Mouse (Mus musculus) midbrain, embryonic 13.5 days (tissue): ENCODE measurements at regions not wholly inside any gene's neighbourhood (a gene's known extent, or its start where the extent isn't known, plus 50 kb on each side); places are given as distances from the start of the nearest gene placed in this dataset.

Experiments
- ATAC-seq: fragments of 200-750 bp; cut with Nextera tagmentation; 2 replicates; pipeline ENCODE4 v1.8.0; 2017; ENCODE audit warnings: mild to moderate bottlenecking, moderate TSS enrichment, moderate library complexity
- H3K27ac ChIP-seq: fragments of 300-500 bp; sonication (generic); 2 replicates; pipeline ENCODE4 v1.5.1; 2015; ENCODE audit warnings: inconsistent platforms, mild to moderate bottlenecking, moderate library complexity
- H3K27me3 ChIP-seq: fragments of 300-500 bp; sonication (generic); 2 replicates; pipeline ENCODE4 v1.6.1; 2015; ENCODE audit warnings: mild to moderate bottlenecking, inconsistent platforms
- H3K36me3 ChIP-seq: fragments of 300-500 bp; sonication (generic); 2 replicates; pipeline ENCODE4 v1.6.1; 2015; ENCODE audit warnings: mild to moderate bottlenecking, inconsistent platforms
- H3K4me1 ChIP-seq: fragments of 300-500 bp; sonication (generic); replicated peaks from 2 replicates; pipeline ENCODE4 v1.6.1; 2015; ENCODE audit warnings: inconsistent platforms
- H3K4me2 ChIP-seq: fragments of 300-500 bp; sonication (generic); replicated peaks from 2 replicates; pipeline ENCODE4 v1.6.1; 2015; ENCODE audit warnings: moderate library complexity, mild to moderate bottlenecking, inconsistent platforms
- H3K4me3 ChIP-seq: fragments of 300-500 bp; sonication (generic); replicated peaks from 2 replicates; pipeline ENCODE4 v1.5.1; 2015; ENCODE audit warnings: mild to moderate bottlenecking, inconsistent platforms
- H3K9ac ChIP-seq: fragments of 300-500 bp; sonication (generic); replicated peaks from 2 replicates; pipeline ENCODE4 v1.6.1; 2015; ENCODE audit warnings: mild to moderate bottlenecking, inconsistent platforms
- H3K9me3 ChIP-seq: fragments of 300-500 bp; sonication (generic); 2 replicates; pipeline ENCODE4 v1.6.1; 2016; ENCODE audit warnings: mild to moderate bottlenecking, inconsistent platforms
- WGBS: fragments of 180-500 bp; shearing (Covaris S2); methylation state at CpG from one replicate; pipeline ENCODE4 v1.1.7; 2015; 5-methylcytosine and 5-hydroxymethylcytosine counted together

GRCm38 (mm10) chr11:38346442-38346841 is 1110.7 kb upstream of the Tenm2 start:
- no peak overlapping the region for H3K27ac ChIP-seq
- no peak for ATAC-seq
- 53% methylated on average over 6 of the region's 6 CpGs for WGBS

DNA sequence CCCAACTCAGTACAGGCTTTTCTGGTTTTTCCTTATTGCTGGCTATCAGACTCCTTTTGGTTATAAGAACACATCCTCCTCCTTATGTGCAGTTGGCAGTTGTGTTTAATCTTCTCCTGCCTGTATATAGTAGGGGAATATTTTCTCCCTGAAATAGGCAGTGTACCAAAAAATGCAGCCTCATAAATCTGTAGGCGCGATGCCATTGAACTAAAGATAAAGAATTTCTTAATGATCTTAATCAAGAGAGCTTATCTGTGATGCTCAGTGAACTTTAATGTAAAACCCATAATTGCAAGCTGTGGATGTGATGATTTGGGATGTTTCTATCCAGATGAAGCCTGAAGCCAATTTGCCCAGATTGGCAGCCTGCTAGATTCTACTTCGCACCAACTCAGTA is 1099.6 kb upstream of the Tenm2 start:
- Histone ChIP-seq H3K4me2 (no peak overlapping the region), H3K27ac (no peak overlapping the region), H3K9ac (no peak overlapping the region), H3K27me3 (no peaks in the 10 kb centered on the region), H3K4me1 (no peaks in the 10 kb centered on the region), H3K9me3 (no peaks in the 10 kb centered on the region), H3K36me3 (no peaks in the 10 kb centered on the region), H3K4me3 (no peak overlapping the region)
- WGBS = 90% methylated on average over 3 of the region's 3 CpGs
- no peak for ATAC-seq

More at GRCm38 (mm10) chr11:38346442-38346841, 1110.7 kb upstream of the Tenm2 start:
- Histone ChIP-seq H3K4me3 (no peak overlapping the region), H3K9me3 (no peaks in the 10 kb centered on the region), H3K9ac (no peak overlapping the region), H3K4me2 (no peak overlapping the region), H3K36me3 (no peaks in the 10 kb centered on the region), H3K27me3 (no peaks in the 10 kb centered on the region), H3K4me1 (no peaks in the 10 kb centered on the region)

DNA sequence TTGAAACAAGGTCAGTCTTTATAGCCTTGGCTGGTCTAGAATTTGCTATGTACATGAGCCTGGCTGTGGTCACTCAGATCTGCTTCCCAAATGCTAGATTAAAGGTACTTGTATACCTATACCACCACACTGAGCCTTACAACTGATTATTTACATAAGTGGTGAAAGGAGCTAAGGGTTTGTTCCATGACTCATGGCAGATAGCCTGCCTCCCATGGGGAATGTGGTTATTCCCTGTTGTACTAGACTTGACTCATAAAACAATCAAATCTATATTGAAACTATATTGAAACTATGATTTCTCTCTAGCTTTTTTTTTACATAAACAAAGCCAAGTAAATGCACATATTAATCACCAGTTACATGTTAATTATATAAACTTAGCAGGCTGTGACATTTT is 1061.9 kb upstream of the Tenm2 start:
- H3K27me3 ChIP-seq = no peaks in the 10 kb centered on the region
- H3K4me1 ChIP-seq = no peaks in the 10 kb centered on the region
- H3K4me2 ChIP-seq = no peak overlapping the region
- H3K36me3 ChIP-seq = no peaks in the 10 kb centered on the region
- no peak overlapping the region for H3K27ac ChIP-seq
- no peaks in the 10 kb centered on the region for H3K9me3 ChIP-seq
- H3K9ac ChIP-seq = no peak overlapping the region
- H3K4me3 ChIP-seq = no peak overlapping the region
- no peak for ATAC-seq

DNA sequence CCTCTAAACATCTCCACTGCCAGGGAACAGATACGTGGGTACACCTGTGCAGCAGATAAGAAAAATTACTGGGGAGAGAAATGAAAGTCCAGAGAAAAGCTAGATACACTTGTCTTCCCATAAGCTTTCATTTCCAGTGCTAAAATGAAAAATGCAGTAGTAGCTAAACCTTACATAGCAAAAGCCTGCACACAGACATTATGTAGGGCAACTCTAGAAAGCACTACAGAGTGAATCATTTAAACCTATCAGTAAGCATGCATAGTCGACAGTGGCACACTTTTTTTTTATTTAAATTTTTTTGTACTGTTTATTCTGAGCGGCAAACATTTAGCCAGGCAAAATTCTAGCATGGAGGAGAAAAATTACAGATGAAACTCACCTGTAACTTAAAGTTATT is 1055.5 kb upstream of the Tenm2 start:
- Histone ChIP-seq H3K4me3 (no peak overlapping the region), H3K4me1 (no peaks in the 10 kb centered on the region), H3K9me3 (no peaks in the 10 kb centered on the region), H3K9ac (no peak overlapping the region), H3K36me3 (no peaks in the 10 kb centered on the region), H3K27me3 (no peaks in the 10 kb centered on the region), H3K4me2 (no peak overlapping the region), H3K27ac (no peak overlapping the region)
- 78% methylated on average over 3 of the region's 3 CpGs for WGBS
- ATAC-seq = no peak

DNA sequence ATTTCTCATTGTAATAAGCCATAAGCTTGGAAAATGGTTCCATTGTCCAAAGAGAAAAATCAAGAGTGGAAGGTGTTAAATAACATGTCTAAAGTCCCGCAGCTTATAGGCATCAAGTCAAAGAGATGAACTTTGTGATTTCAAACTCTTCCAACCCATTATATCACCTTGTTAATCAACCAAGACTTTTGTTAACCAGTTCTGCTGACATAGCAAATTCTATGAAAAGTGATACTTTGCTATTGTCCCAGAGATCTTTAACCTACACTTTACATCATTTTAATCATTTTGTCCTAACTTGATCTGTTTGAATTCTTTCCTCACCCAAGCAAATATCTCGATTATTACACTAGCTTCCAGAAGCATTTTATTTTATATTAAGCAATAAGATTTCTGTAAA is 1045.2 kb upstream of the Tenm2 start:
- H3K4me1 ChIP-seq = no peaks in the 10 kb centered on the region
- no peaks in the 10 kb centered on the region for H3K9me3 ChIP-seq
- 90% methylated on average over 2 of the region's 2 CpGs for WGBS
- no peak overlapping the region for H3K4me2 ChIP-seq
- H3K9ac ChIP-seq = no peak overlapping the region
- no peaks in the 10 kb centered on the region for H3K36me3 ChIP-seq
- no peak for ATAC-seq
- H3K27me3 ChIP-seq = no peaks in the 10 kb centered on the region
- H3K27ac ChIP-seq = no peak overlapping the region
- H3K4me3 ChIP-seq = no peak overlapping the region
